Mouse (Mus musculus) lung, postnatal 4 days (tissue): ENCODE data around the gene Plxna2.

Experiments
- DNase-seq, 2 experiments: peaks; one replicate each; pipeline ENCODE4 v3.0.0; 2021

Plxna2 gene

DNA sequence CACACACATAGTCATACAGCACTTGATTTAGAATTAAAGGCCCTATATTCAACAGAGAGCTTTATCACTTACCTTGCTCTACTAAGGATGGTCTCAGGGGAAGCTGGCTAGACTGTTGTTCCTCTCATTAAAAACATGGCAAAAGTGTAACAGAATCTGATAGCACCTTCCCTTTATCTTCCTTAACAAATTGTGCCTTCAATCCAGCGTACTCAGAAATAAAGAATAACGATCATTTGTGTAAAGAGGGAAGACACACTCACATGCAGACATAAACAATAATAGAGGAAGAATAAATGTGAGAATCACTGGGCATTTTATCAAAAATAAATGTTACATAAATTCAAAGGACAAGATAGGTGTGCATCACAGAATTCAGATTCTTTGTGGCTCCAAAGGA lies at the start of gene Plxna2:
Plxna2 (plus strand) TSS at position 301 of the 400 bp plus-strand sequence.
- no peak for DNase-seq

DNA sequence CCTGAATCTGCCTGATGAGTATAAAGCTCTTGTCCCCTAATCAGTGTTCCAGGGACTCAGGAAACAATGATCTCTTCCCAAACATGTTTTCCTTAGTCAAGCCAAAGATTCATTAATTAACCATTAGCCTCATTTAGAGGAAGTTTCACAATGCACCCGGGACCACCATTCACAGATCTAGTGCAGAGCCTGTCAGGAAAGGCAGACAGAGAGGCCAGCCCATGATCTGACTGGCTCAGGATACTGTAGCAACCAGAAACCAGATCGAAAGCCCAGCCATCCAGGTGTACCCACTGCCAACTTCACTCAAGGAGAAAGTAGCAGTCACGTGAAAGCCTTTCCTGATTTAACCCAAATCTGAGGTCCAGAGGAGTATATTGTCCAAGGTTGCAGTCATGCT lies 44.1 kb upstream of the Plxna2 start:
- DNase-seq: no peak

DNA sequence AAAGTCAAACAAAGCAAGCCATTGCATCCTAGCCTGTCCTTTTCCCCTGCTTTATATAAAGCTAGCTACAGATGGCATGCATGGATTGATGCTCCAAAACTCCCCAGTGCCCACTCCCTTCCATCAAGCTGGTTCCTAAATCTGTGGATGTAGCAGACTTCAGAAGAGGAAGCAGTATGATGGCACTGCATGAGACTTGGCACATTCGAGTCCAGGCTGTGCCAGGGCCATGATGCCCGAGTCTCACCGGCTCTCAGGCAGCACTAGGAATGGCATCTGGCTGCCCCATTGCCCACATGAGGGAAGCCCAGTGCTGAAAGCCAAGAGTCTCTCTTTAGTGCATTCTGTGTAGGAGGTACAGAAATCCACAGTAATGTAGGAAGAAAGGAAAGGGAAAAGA lies 39.7 kb upstream of the Plxna2 start:
- no peak for DNase-seq

DNA sequence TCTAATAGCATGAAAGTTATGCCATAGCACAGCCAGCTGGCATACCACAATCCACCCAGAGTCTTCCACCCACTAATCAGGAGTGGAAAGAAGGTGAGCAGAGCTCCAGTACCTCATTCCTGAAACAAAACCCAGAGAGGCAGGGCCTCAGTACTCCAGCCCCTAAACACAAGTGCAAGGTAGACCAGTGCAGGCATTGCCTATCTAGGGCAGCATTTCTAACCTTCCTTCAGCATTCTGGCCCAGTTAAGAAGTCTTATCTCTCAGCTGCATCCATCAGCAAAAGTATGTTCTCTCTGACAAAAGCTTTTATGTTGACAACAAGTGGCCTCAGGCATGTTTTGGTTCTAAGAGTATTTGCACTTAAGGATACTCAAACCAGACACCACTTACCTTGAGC lies 37.5 kb upstream of the Plxna2 start:
- no peak for DNase-seq

DNA sequence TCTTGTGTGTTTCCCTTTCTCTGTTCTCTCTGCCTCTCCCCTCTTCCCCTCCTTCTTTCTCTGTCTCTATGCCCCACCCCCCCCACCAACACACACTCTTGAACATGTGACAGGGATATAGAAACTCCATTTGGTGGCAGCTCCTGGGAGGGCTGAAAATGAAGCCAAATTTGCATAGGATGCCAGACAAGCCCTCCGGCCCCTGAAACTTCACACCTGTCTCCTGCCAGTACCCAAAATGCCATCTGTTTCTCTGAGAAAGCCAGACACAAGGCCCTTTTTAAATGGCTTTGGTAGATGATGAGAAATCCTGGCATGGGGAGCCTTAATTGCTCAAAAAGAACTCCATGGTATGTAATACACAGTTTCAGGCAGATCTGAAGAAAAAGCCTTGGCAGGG lies 31.3 kb upstream of the Plxna2 start:
- DNase-seq: no peak

DNA sequence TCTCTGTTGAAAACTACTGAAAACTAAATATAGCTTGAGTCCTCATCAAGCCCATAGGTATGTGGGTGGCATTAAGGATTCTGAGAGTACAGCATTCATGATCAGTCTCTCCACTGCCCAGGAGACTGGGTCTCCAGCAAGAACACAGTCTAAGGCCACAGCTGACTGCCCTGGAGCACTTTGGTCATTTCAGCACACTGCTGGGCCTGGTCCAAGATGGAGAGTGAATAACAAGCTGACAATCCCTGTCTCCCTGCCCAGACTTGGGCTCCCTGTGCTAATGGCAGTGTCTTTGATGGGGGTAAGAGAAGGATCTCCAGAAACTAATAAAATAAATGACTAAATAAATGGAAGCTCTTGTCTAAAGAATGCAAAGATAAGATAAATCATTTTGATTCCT lies 30.5 kb upstream of the Plxna2 start:
- DNase-seq: peak; percentile 47 to 69

DNA sequence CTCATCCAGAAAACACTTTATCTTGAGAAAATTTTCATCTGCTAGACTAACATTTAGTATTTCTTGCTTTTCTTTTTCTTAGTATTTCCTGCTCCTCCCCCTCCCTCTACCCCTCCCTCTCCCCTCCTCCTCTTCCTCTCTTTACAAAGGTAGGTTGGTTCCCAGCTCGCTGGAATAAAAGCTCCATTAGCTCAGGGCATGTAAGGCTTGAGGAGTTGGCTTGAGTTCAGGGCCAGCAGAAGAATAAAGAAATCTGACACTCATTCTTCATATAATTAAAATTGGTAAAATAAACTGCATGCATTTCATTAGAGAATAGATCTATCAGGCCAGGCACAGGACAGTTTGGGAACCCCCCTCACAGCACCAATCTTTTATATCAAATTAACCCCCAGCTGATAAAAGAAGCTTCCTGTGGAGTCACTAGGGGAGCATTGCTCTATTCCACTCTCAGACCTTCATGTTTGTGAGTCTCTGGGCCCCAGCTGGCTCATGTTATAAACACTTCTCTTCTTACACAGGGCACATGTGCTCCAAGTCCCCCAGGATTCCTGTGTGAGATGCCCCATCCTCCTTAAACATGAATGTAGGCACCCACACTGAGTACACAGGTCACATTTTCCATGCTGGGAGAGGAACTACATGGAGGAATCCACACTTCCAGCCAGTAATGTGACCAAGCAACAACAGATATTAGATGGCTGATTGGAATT lies 29.9 kb upstream of the Plxna2 start:
- DNase-seq: peak in 1 of 2 experiments; percentile 23

DNA sequence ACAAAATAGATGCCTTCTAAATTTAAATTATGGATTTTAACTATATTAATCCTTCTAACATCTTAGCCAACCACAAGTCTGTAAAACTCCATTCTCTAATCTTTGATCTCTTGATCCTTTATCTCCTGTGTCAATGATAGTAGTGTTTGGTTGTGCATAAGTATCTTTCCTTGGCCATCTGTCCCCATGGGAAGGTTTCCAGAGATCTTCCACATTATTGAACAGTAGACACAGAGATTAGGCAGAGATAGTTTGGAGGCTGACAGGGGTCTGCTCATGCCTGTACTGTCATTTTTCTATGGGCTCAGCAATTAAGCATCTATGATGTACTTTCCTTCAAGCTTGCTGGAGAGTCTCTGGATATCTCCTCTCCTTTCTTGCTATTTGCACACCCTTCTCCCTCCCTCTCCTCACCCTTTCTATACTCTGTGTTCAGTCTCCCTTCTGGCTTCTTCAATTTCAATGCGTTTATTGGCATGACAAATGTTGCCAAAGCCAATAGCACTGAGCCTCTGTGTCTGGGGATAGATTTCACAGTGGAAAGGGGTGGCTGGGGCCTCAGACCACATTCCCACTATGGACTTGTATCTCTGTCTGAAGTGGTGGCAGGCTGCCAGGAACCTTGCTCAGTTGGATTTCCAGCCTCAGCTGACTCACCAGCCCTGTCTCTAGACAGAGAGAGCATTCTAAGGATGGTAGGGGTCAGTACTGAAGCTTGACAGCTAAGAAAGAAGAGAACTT lies 29.1 kb upstream of the Plxna2 start:
- DNase-seq: peak; percentile 25 to 49

DNA sequence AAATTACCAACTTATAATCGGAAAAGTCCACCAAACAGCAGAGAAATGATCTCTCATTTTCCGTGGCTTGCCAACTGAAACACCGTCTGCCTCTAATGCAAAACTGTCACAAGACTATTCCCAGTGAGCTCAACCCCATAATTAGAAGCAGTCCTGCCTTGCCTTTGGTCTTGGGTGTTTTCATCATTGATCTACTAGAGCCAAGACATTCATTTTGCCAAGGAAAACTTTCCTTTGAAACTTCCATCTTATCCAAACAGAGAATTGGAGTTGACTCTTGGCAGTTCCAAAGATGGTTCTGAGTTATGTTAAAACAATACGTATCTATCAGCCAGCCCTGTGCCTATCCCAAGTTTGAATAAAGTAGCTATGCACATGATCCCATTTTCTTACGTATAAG lies 24.9 kb upstream of the Plxna2 start:
- DNase-seq: no peak

DNA sequence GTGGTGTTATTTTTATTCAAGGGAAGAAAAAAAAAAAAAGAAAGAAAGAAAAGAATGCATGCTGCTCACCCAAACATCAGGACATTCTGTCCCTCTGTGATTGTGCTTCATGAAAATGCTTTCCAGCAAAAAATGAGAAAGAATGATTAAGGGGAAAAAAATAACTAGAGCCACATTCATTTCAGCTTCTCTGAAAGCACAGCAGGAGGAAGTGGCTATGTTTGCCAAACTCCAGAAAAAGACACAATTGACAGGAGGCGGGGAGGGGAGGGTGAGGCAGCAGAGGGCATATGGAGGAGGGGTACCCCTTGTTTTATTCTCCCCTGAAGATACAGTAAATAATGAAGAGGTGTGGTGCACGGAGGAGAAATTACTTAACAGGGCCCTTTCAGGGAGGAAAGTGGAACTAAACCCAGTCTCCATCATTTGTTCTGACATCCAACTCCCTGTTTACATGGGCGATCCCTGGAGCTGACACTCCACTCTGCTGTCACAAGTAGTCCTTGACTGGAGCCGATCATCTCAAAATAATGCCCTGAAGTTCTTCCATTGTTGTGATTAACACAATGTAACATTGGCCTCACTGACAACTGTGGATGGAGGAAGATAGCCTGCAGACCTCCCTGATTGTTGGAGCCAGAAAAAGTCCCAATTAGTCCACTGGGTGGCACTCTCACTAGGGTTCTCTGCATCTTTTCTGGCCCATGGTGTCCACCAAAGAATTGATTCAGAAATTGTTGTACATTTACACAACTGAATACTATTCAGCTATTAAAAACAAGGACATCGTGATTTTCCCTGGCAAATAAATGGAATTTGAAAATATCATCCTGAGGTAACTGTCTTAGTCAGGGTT lies 10.4 kb upstream of the Plxna2 start:
- no peak for DNase-seq

DNA sequence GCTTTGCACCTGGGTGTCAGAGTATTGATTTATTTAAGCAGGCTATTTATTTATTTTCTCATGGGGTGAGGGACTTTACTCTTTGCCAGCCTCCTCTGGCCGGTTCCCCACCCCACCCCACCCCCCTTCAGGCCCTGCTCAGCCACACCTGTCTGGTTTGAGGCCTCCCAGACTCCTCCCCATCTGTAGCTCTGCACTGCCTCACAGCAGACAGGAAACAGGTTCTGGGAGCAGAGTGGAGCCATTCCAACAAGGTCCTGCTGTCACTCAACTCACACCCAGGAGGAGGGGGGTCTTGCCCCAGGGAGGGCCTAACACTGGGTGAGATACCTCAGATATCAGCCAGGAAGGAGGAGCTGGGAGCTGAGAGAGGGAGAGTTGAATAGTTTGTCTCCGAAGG lies 7.5 kb upstream of the Plxna2 start:
- DNase-seq: no peak

DNA sequence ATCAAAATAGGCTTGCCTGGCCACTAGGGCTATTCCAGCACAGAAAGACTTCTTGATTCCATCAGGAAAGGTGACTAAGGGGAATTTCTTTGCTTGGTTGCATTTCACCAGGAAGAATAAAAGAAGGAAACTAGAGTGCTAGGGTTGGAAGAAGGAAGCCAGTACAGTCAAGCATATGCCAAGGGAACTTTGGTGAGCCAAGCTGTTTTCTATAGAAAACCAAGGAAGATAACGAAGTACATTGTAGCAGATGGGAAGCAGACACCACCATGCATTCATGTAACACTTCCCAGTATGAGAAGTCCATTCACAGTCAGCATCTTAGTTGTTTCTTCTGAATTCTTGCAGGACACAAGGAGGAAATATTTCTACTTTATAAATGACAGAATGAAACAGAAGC lies 5.4 kb upstream of the Plxna2 start:
- no peak for DNase-seq

DNA sequence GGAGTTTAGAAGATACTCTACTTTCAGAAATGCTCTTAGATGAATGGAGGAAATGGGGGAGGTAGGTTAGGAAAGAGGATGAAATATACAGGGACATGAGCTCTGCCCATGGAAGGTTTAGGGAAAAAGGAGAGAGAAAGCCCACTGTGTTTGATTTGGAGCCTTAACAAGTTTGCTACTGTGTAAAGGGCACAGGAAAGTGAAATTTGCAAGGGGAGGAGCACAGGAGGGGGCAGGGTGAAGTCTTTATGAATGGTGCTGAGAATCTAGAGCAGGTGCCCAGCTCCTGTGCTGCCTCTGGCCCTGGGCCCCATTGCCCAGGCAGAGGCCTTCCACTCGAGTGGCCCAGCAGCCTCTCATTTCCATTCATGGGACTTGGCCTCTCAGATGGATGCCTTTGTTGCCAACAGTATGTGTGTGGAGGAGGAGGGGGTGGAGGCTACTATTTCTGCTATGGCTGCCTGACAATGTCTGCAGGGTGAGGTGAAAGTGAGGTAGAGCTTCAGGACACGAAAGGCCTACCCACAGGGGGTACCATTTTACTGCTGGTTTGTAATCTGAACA lies 4.7 kb upstream of the Plxna2 start:
- DNase-seq: no peak

DNA sequence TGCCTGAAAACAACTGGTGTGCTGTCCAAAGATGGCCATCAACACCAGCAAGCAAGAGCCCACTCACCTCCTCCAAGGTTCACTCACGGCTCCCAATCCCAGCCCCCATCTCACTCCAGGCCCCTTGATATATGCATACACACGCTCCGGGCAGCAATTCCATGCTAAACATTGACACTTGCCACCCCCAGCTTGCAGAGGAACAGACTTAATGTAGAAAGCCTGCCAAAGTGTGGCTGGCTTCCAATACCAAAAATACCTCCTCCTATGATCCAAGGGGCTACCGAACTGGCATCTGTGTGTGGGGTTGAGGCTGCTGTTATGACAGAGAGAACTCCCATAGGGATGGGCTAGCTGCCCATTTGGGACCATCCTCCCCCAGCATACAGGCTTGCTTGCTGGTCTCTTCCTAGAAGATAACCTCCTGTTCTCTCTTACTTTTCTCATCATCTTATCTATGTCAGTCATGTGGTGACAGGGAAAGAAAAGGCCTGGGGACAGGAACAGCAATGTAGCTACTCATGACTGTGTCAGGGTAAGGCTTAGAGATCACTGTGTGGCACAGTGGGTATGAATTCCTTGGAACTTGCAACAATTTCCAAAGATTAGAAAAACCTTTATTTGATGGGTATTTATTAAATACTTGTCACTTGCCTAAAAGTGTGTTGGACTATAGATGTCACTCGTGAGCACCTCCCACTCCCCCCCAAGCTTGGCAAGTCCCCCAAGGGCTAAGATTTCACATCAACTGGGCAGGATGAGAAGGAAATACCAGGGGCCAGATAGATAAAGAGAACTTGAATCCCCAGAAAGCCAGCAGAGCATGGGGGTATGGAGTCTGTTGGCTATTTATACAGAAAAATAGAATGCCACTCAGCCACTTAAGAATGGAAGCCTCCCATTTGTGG lies 3.8 kb upstream of the Plxna2 start:
- DNase-seq: no peak

DNA sequence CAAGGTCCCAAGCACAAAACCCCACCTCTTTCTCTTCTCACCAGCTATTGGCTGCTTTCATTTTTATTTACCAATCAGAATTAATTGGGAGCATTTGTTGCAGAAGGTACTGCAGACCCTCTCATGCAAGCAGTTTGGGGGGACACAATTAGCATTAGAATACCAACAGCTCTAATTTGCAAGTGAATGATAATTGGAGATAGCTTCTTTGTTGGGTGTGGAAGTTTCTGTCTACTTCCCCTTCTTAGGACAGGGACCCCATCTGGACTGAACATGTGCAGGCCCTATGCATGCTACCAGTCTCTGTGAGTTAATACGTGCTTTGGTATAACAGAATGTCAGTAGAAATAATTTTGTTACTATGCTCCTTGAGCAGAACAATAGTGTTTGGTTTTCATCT lies 1.9 kb upstream of the Plxna2 start:
- DNase-seq: no peak

DNA sequence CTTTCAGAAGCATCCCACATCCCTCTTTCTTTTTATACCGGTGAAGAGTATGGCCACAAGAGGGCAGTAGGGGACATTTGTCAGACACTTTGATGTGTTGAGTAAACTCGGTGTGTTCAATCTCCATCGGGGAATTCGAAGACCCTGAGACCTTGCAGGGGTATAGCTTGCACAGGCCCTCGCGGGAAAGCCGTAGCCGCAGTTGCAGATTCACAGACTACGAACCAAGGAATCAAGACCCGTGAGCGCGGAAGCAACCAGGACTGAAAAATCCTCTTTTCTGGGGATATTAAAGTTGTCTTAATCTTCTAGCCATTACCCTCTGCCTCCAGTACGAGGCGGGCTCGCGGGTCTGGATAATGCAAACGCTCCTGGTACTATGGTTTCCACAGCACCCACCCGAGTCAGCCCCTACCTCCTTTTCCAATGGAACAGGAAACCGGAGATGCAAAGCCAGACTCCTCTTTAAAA lies 858 bp downstream of the Plxna2 start:
- peak; percentile 64 to 83 for DNase-seq

DNA sequence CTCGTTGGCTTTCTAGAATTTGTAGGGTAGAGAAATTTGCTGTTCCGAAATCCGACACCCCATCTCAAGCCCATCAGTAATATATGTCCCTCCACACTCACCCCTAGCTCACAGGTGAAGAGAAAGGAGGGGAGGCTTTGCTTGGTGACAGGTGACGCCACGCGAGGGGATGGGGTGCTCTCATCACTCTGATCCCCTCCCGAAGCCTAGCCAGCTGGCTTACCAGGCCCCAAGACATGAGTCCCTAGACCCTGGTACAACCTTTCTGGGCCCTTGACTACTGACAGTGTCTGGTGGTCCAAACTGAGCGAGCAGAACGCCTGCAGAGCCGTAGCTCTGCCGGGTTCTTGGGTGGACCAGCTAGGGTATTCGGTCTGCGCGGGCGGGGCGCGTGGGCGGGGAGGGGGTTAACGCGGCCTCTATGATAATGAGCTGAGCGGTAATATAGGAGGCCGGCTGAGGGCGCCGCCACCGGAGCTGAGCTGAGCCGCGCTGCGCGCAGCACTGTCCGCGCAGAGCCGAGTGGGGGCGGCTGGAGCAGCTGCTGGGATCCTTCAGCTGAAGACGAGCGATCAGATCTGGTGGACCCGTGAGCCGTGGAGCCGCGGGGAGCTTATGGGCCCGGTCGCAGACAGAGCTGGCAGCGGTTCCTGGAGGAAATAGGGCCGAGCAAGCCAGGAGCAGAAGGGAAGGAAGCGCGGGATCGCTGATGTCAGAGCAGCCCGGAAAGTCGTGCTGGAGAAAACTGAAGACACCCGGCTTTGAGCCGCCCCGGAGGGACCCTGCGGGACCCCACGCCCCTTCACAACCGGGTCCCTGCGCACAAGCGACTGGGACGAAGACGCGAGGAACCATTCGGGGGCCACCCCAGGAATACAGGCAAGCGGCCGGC lies 1.6 kb downstream of the Plxna2 start:
- peak; percentile 90 to 94 for DNase-seq

DNA sequence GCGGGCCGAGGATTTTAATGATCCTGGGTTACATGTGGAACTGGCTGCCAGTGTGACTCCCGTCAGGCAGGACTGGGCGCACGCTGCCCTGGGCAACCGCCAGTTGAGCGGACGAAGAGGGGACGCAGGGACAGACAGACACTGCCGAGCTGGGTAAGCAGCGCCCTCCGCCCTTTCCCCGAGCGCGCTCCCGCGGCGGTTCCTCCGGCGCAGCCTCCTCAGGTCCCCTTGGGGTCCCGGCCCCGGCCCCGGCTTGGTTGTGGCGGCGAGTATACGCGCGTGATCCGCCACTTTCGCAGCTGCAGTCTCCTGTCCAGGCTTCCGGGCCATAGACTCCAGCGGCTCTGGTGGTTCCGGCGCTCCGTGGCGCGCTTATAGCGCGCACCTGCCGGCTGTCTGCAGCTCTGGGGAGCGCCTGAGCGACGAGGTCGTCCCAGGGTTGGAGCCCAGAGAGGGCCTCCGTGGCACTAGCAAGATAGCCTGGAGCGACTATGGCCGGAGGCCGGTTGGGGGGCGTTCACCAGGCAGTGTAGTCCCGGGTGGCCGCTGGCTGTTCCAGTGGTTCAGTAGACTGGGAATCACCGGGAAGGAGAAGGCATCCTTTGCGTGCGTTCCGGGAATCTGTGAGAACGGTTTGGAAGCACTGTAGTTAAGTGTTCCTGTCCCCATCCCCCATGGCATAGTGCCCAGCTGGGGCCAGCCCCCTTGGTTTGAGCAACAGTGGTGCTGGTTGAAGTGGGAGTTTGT lies 2.4 kb downstream of the Plxna2 start:
- peak; percentile 81 to 87 for DNase-seq

DNA sequence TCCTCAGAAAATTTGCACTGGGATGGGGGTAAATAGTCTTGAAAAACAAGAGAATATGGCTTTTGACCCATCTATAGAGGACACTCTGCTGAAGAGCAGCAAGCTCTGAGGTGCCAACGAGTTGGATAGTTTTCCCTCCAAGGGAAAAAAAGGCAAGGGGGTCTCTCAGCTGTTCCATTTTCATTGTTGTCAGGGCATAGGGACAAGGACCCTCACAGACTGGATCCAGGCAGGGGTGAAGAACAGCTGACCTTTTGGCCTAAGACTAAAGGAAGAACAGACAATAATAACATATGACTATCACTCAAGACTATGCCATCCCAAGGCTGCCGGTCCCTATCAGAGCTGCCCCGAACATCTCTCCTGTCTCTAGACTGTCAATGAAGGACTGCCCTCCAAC lies 4.2 kb downstream of the Plxna2 start:
- no peak for DNase-seq

DNA sequence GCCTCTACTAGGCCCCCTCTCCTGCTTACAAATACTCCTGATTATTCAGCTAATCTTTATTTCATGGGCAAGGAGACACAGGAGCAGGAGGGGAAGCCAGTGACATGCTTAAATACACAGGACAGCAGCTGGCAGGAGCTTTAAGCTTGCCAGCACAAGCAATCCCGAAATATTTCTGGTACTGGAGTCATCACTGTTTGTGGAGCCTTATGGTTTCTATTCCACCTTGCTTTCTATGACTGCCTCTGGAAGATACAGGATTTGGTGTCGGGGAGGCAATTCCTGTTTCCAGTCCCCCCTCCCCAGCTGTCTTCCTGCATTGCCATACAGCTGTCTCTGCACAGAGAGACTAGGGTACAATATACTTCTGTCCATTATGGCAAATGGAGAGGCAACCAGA lies 4.7 kb downstream of the Plxna2 start:
- DNase-seq: no peak
